ENCODE assay signal across 20 mouse cellular contexts in genomic region chr16:59532561-59532960, GRCm38 (mm10).
DNase-seq lines count a peak whose midpoint lies in the region; ATAC-seq and TF ChIP-seq lines count a peak whose summit lies in the region.
"Had no signal": no experiment of that assay in that cellular context is flagged by ENCODE, and none has a peak within 500 bp of the region (broad histone marks: within the 10 kb centered on the region; RNA-seq: fewer than 3 reads in every experiment).

No protein-coding gene starts in this region.

- no peak overlapping the region for H3K27ac ChIP-seq in heart, embryonic 10.5 days
- no peak overlapping the region for H3K27ac ChIP-seq in liver, adult 2 months (replicated peaks; ENCODE audit: insufficient read depth, low read depth, low read length)
- no peak overlapping the region for H3K27ac ChIP-seq in liver, postnatal 0 days (ENCODE audit: low read depth)
- no peak overlapping the region for H3K27ac ChIP-seq in liver, embryonic 12.5 days
- H3K27ac ChIP-seq: embryonic facial prominence, embryonic 13.5 days; forebrain, embryonic 12.5 days; hindbrain, embryonic 13.5 days; hindbrain, postnatal 0 days had no signal

- 32% methylated on average over 3 of the region's 3 CpGs for WGBS in heart, embryonic 10.5 days
- 42% methylated on average over 3 of the region's 3 CpGs for WGBS in liver, adult 2 months
- WGBS in liver, postnatal 0 days (ENCODE audit: insufficient replicate concordance) = 34% methylated on average over 3 of the region's 3 CpGs
- 5% methylated on average over 3 of the region's 3 CpGs for WGBS in liver, embryonic 12.5 days (ENCODE audit: insufficient replicate concordance)

- TF ChIP-seq POLR2A in liver, adult 2 months (IDR thresholded peaks at IDR 0.05; ENCODE audit: extremely low read depth, insufficient read depth, low read length) = no peak

- no peaks in the 10 kb centered on the region for H3K79me2 ChIP-seq in liver, adult 2 months (ENCODE audit: control insufficient read depth, insufficient read depth, low read length)

- no peak for TF ChIP-seq EP300 in liver, postnatal 0 days (IDR thresholded peaks at IDR 0.05; ENCODE audit: low read depth)

- H3K9ac ChIP-seq in liver, adult 2 months (ENCODE audit: low read depth, low read length) = no peak overlapping the region
- H3K9ac ChIP-seq in liver, postnatal 0 days (replicated peaks) = no peak overlapping the region
- no peak overlapping the region for H3K9ac ChIP-seq in liver, embryonic 12.5 days
- H3K9ac ChIP-seq: embryonic facial prominence, embryonic 13.5 days; forebrain, embryonic 12.5 days; hindbrain, embryonic 13.5 days had no signal

- H3K4me3 ChIP-seq in heart, embryonic 10.5 days = no peak overlapping the region
- no peak overlapping the region for H3K4me3 ChIP-seq in liver, adult 2 months (ENCODE audit: insufficient read depth, low read depth, low read length)
- H3K4me3 ChIP-seq in liver, postnatal 0 days (ENCODE audit: low read depth, low read length) = no peak overlapping the region
- no peak overlapping the region for H3K4me3 ChIP-seq in liver, embryonic 12.5 days
- H3K4me3 ChIP-seq: embryonic facial prominence, embryonic 13.5 days; forebrain, embryonic 12.5 days; hindbrain, embryonic 13.5 days had no signal

- intact Hi-C loops in heart, postnatal 14 days (cut with DNase I) = no loop called here

- H3K4me2 ChIP-seq in liver, postnatal 0 days (ENCODE audit: low read depth, low read length) = no peak overlapping the region
- no peak overlapping the region for H3K4me2 ChIP-seq in liver, embryonic 12.5 days
- H3K4me2 ChIP-seq: embryonic facial prominence, embryonic 13.5 days; forebrain, embryonic 12.5 days; hindbrain, embryonic 13.5 days had no signal

- peaks cover 8% of the 10 kb centered on the region for H3K4me1 ChIP-seq in heart, embryonic 10.5 days
- H3K4me1 ChIP-seq in liver, adult 2 months (ENCODE audit: control insufficient read depth, insufficient read depth, low read length) = no peaks in the 10 kb centered on the region
- H3K4me1 ChIP-seq in liver, postnatal 0 days (ENCODE audit: insufficient read depth) = peaks cover 3% of the 10 kb centered on the region
- H3K4me1 ChIP-seq in liver, embryonic 12.5 days = no peaks in the 10 kb centered on the region
- H3K4me1 ChIP-seq: forebrain, embryonic 12.5 days; hindbrain, embryonic 13.5 days had no signal

- H3K27me3 ChIP-seq in heart, embryonic 10.5 days (ENCODE audit: insufficient read depth, poor library complexity, severe bottlenecking) = no peaks in the 10 kb centered on the region
- H3K27me3 ChIP-seq in liver, adult 2 months (ENCODE audit: control insufficient read depth, insufficient read depth, low read length) = no peaks in the 10 kb centered on the region
- no peaks in the 10 kb centered on the region for H3K27me3 ChIP-seq in liver, postnatal 0 days (ENCODE audit: insufficient read depth, low read length)
- H3K27me3 ChIP-seq in liver, embryonic 12.5 days (replicated peaks) = no peaks in the 10 kb centered on the region
- H3K27me3 ChIP-seq: embryonic facial prominence, embryonic 13.5 days; forebrain, embryonic 12.5 days; hindbrain, embryonic 13.5 days; Patski had no signal

- TF ChIP-seq CTCF in liver, adult 2 months (IDR thresholded peaks at IDR 0.05; ENCODE audit: low read depth, low read length) = no peak
- no peak for TF ChIP-seq CTCF in liver, postnatal 0 days (IDR thresholded peaks at IDR 0.05; ENCODE audit: low read depth)

- peaks cover 68% of the 10 kb centered on the region for H3K36me3 ChIP-seq in heart, embryonic 10.5 days
- H3K36me3 ChIP-seq in liver, adult 2 months (ENCODE audit: control insufficient read depth, insufficient read depth, low read length) = peaks cover 26% of the 10 kb centered on the region
- H3K36me3 ChIP-seq in liver, postnatal 0 days (replicated peaks; ENCODE audit: insufficient read depth, low read length) = no peaks in the 10 kb centered on the region
- no peaks in the 10 kb centered on the region for H3K36me3 ChIP-seq in liver, embryonic 12.5 days

- no peak for ATAC-seq in liver, postnatal 0 days
- ATAC-seq in liver, embryonic 12.5 days = peak; percentile 46; the same call in 1 of the 2 replicates
- ATAC-seq: forebrain, embryonic 16.5 days; hindbrain, postnatal 0 days; Patski had no signal

- peak; percentile 81 for DNase-seq in heart, adult 11 months
- DNase-seq in heart, embryonic 10.5 days (ENCODE audit: low spot score) = no peak
- peak; percentile 31 for DNase-seq in liver, adult 2 months (ENCODE audit: extremely low read depth, low read depth, low spot score)
- DNase-seq in liver, postnatal 0 days = no peak
- DNase-seq in ZHBTc4 (ENCODE audit: low read depth, low spot score) = peak; percentile 35
- no peak for DNase-seq in heart, postnatal 14 days
- no peak for DNase-seq in spleen, adult 12 weeks (ENCODE audit: low spot score)
- DNase-seq: adrenal gland, postnatal 10 days; cerebellum, adult 11 months; cerebellum, adult 8-10 months; cerebellum, postnatal 25 days; gastrocnemius, postnatal 14 days; heart, postnatal 10 days had no signal

- H3K9me3 ChIP-seq in heart, embryonic 10.5 days = no peaks in the 10 kb centered on the region
- H3K9me3 ChIP-seq in liver, postnatal 0 days (ENCODE audit: low read length) = no peaks in the 10 kb centered on the region
- no peaks in the 10 kb centered on the region for H3K9me3 ChIP-seq in liver, embryonic 12.5 days (replicated peaks)
- H3K9me3 ChIP-seq: embryonic facial prominence, embryonic 13.5 days; forebrain, embryonic 12.5 days; hindbrain, embryonic 13.5 days had no signal

Comparison
In these comparisons a context has a peak if more than half of its experiments do, and no peak if none do; other contexts are left out.
1. DNase-seq: peak in heart, adult 11 months (single experiment), liver, adult 2 months (single experiment) and ZHBTc4 (single experiment); none in heart, embryonic 10.5 days (single experiment), liver, postnatal 0 days (single experiment), heart, postnatal 14 days (0 of 2) and spleen, adult 12 weeks (single experiment).